ENCODE assay signal across 12 mouse cellular contexts in genomic region chr2:35269136-35269535, GRCm38 (mm10). TPM values are rescaled to one million over a fixed set of nuclear protein-coding genes. Genes with fewer than 3 reads are reported as not detected.
DNase-seq lines count a peak whose midpoint lies in the region; ATAC-seq and TF ChIP-seq lines count a peak whose summit lies in the region.
"Had no signal": no experiment of that assay in that cellular context is flagged by ENCODE, and none has a peak within 500 bp of the region (broad histone marks: within the 10 kb centered on the region; RNA-seq: fewer than 3 reads in every experiment).

No protein-coding gene starts in this region.

- no peak for DNase-seq in heart, postnatal 36 days
- DNase-seq in lung, postnatal 10 days, result peak; percentile 37
- DNase-seq in lung, postnatal 14 days, result no peak
- DNase-seq in spleen, postnatal 14 days (ENCODE audit: low spot score in 2 of 2), result no peak
- DNase-seq in spleen, postnatal 36 days (ENCODE audit: low spot score in 2 of 2), result no peak
- DNase-seq: cerebellum, adult 2 months; layer of hippocampus, adult 9-11 months; thymus, postnatal 25 days had no signal

- TF ChIP-seq CTCF in embryonic fibroblast, embryonic 13.5 days (IDR thresholded peaks at IDR 0.05; ENCODE audit: borderline replicate concordance, insufficient read depth, low read length), result no peak

- intact Hi-C loops in heart, postnatal 36 days (cut with DNase I), result no loop called here

- H3K9me3 ChIP-seq in heart, embryonic 16.5 days (replicated peaks; ENCODE audit: control insufficient read depth, low read length), result no peaks in the 10 kb centered on the region

- H3K4me1 ChIP-seq in heart, embryonic 16.5 days (ENCODE audit: control insufficient read depth, insufficient read depth, low read length), result peaks cover 86% of the 10 kb centered on the region
- peaks cover 72% of the 10 kb centered on the region for H3K4me1 ChIP-seq in embryonic fibroblast, embryonic 13.5 days (ENCODE audit: control insufficient read depth, insufficient read depth, low read length)

- TF ChIP-seq POLR2A in embryonic fibroblast, embryonic 13.5 days (IDR thresholded peaks at IDR 0.05; ENCODE audit: low read depth, low read length), result no peak

- H3K27ac ChIP-seq in heart, embryonic 16.5 days (ENCODE audit: low read length), result peak overlapping the region; percentile 85
- peak overlapping the region; percentile 97 for H3K27ac ChIP-seq in embryonic fibroblast, embryonic 13.5 days (ENCODE audit: insufficient read depth, low read length)
- H3K27ac ChIP-seq: macrophage had no signal

- 72% methylated on average over 6 of the region's 6 CpGs for WGBS in heart, embryonic 16.5 days

- no peaks in the 10 kb centered on the region for H3K36me3 ChIP-seq in heart, embryonic 16.5 days (ENCODE audit: control insufficient read depth, insufficient read depth)

- no peak overlapping the region for H3K9ac ChIP-seq in heart, embryonic 16.5 days (ENCODE audit: low read length)

- H3K27me3 ChIP-seq in heart, embryonic 16.5 days (ENCODE audit: control insufficient read depth, insufficient read depth, low read length), result no peaks in the 10 kb centered on the region

- no peak overlapping the region for H3K4me2 ChIP-seq in heart, embryonic 16.5 days (ENCODE audit: low read depth, low read length)

- ATAC-seq in heart, embryonic 16.5 days (replicated peaks; ENCODE audit: extremely low read depth, insufficient read depth, low FRiP score), result no peak
- ATAC-seq: inflammation-experienced regulatory T-cells, adult 6 months had no signal

- no peak overlapping the region for H3K4me3 ChIP-seq in heart, embryonic 16.5 days (ENCODE audit: low read length)
- H3K4me3 ChIP-seq in embryonic fibroblast, embryonic 13.5 days (ENCODE audit: insufficient read depth, low read length), result no peak overlapping the region

RNA-seq across cellular contexts. Expression of gene Gsn, which starts 13.0 kb away (rescaled TPM):
- 348 and 376 TPM in 2 replicates for polyA plus RNA-seq in heart, embryonic 16.5 days (2015; fragmentation: Nextera tagmentation; extraction: Ambion mirVana)
- 100 to 1,000 TPM; 969 to 984 TPM for total RNA-seq in heart, postnatal 36 days (2021)
- 451 and 719 TPM in 2 replicates for polyA plus RNA-seq in embryonic fibroblast, embryonic 13.5 days (2011; ENCODE audit: insufficient read length, low read depth, missing spikeins)
